In genomic region chr11:30954279-30954725, GRCm38 (mm10) we compare ENCODE assay signal across 8 mouse cellular contexts. TPM values are rescaled to one million over a fixed set of nuclear protein-coding genes. Genes with fewer than 3 reads are reported as not detected.
DNase-seq lines count a peak whose midpoint lies in the region; ATAC-seq lines count a peak whose summit lies in the region.

Gene Erlec1 (minus strand): TSS chr11:30954335.

- H3K4me1 ChIP-seq in hindbrain, embryonic 15.5 days (replicated peaks) = peaks cover 17% of the 10 kb centered on the region

- no peaks in the 10 kb centered on the region for H3K27me3 ChIP-seq in hindbrain, embryonic 15.5 days

- peak; percentile 92 for DNase-seq in T-cell, adult 2 months (ENCODE audit: low spot score)
- DNase-seq in cerebellum, postnatal 36 days = peak; percentile 89 to 91
- peak; percentile 90 to 93 for DNase-seq in frontal cortex, postnatal 36 days (ENCODE audit: low spot score in 2 of 2)
- peak; percentile 83 for DNase-seq in left cerebral cortex, adult 11 months (ENCODE audit: low spot score)
- DNase-seq in lung, postnatal 4 days = peak; percentile 88 to 92
- DNase-seq in retina, postnatal 7 days (ENCODE audit: low read depth, low spot score) = peak; percentile 73
- DNase-seq in urinary bladder, adult 2 months (ENCODE audit: low spot score) = peak; percentile 74

- peak within 1 kb of the TSS; percentile 60 for H3K4me3 ChIP-seq in hindbrain, embryonic 15.5 days

- 1% methylated on average over 39 of the region's 40 CpGs for WGBS in hindbrain, embryonic 15.5 days

- H3K9me3 ChIP-seq in hindbrain, embryonic 15.5 days = 0 out of 2 replicates have a peak, but pooled peaks cover 13% of the 10 kb centered on the region

- peak; percentile 99 for ATAC-seq in hindbrain, embryonic 15.5 days (ENCODE audit: low FRiP score, low read depth)

- peak within 1 kb of the TSS; percentile 69 for H3K4me2 ChIP-seq in hindbrain, embryonic 15.5 days

- H3K27ac ChIP-seq in hindbrain, embryonic 15.5 days (replicated peaks) = peak within 1 kb of the TSS; percentile 82

- H3K36me3 ChIP-seq in hindbrain, embryonic 15.5 days = peaks cover 35% of the 10 kb centered on the region

- peak within 1 kb of the TSS; percentile 79 for H3K9ac ChIP-seq in hindbrain, embryonic 15.5 days

RNA-seq across cellular contexts. Expression of gene Erlec1, which starts in this region (rescaled TPM):
- 10.5 TPM in 2 replicates for polyA plus RNA-seq in hindbrain, embryonic 15.5 days (2015; fragmentation: Nextera tagmentation; extraction: Ambion mirVana)
- 32.4 and 34.9 TPM in 2 replicates for polyA plus RNA-seq in urinary bladder, adult 2 months (2012; rRNA removed)

Comparison
In these comparisons a context has a peak if more than half of its experiments do, and no peak if none do; other contexts are left out.
1. Peak in every context shown above with its lines: DNase-seq, ATAC-seq, H3K4me3 ChIP-seq and H3K27ac ChIP-seq.